Mouse (Mus musculus): ENCODE data around the gene Klrb1b. TPM values are rescaled to one million over a fixed set of nuclear protein-coding genes. Genes with fewer than 3 reads are reported as not detected.
A peak's percentile ranks its signal among the peaks of the same experiment; 100 is the strongest.

Klrb1b gene
- polyA plus RNA-seq, 1 experiment from 2014 or later, result not detected

DNA sequence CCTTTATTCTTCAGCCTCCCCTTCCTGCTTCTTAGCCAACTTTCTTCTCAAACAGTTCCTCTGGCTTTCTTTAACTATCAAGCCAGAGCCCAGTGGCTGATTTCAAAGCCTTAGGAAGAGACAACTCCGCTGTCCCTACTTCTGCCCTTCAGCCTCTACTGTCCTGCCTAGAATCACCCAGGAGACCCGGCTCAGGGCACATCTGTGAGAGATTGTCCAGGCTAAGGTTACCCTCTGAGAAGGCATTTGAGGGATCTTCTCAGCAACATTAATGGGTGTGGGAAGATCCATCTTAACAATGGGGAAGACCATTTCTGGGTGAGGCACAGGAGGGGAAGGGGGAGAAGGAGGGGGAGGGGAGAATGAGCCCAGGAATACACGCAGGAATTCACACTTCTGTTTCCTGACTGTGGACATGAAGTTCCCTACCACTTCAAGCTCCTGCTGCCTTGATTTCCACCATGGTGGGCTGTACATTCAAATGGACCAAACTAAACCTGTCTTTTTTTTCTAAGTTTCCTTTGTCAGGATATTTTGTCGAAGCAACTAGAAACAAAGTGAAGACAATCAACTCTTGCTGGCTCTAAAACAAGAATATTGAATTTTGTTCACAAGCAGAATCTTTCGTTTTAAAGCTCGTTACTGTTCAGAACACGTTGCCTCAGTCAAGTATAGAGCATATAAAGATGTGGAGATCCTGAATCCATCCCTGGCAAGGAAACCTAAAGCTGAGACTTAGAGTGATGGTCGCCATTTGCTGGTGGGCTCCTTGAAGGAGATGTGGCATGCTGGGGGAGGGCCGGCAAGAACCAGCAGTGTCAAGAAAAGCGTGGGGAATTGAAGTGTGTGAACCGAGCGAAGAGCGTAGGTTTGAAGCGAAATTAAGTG, 11.6 kb upstream of the Klrb1b start:
- no peaks in the 10 kb centered on the region for H3K9me3 ChIP-seq (ENCODE audit: control insufficient read depth, low read length)
- peaks cover 14% of the 10 kb centered on the region for H3K4me1 ChIP-seq (replicated peaks; ENCODE audit: control insufficient read depth, insufficient read depth, low read length)
- ATAC-seq (replicated peaks; ENCODE audit: low FRiP score) (peak; percentile 2; the same call in 1 of the 2 replicates), DNase-seq (ENCODE audit: low spot score) (peak; percentile 47)
- H3K9ac ChIP-seq (ENCODE audit: low read depth, low read length), result peak overlapping the region; percentile 59
- H3K36me3 ChIP-seq (ENCODE audit: control insufficient read depth, insufficient read depth, low read length), result no peaks in the 10 kb centered on the region
- no peak overlapping the region for H3K27ac ChIP-seq (ENCODE audit: low read depth, low read length)
- 3% methylated on average over 14 of the region's 14 CpGs for WGBS
- no peaks in the 10 kb centered on the region for H3K27me3 ChIP-seq (replicated peaks; ENCODE audit: control insufficient read depth, insufficient read depth, low read length)
- peak overlapping the region; percentile 64 for H3K4me2 ChIP-seq
- H3K4me3 ChIP-seq (ENCODE audit: low read depth, low read length), result peak overlapping the region; percentile 81

- ATAC-seq (replicated peaks; ENCODE audit: low FRiP score) (no peak), DNase-seq (ENCODE audit: low spot score) (no peak)
- Histone ChIP-seq H3K27me3 (replicated peaks; ENCODE audit: control insufficient read depth, insufficient read depth, low read length) (no peaks in the 10 kb centered on the region), H3K9me3 (ENCODE audit: control insufficient read depth, low read length) (no peaks in the 10 kb centered on the region), H3K36me3 (ENCODE audit: control insufficient read depth, insufficient read depth, low read length) (no peaks in the 10 kb centered on the region), H3K27ac (ENCODE audit: low read depth, low read length) (no peak overlapping the region), H3K9ac (ENCODE audit: low read depth, low read length) (0 out of 2 replicates have a peak overlapping the region, but pooled peaks have one; percentile 59), H3K4me1 (replicated peaks; ENCODE audit: control insufficient read depth, insufficient read depth, low read length) (peaks cover 10% of the 10 kb centered on the region), H3K4me3 (ENCODE audit: low read depth, low read length) (peak overlapping the region; percentile 81), H3K4me2 (peak overlapping the region; percentile 64)
- whole genome bisulfite sequencing, result 80% methylated on average over 6 of the region's 6 CpGs
Observed at GRCm38 (mm10) chr6:128836955-128837334, 10.8 kb upstream of the Klrb1b start.

- no peak overlapping the region for H3K27ac ChIP-seq (ENCODE audit: low read depth, low read length)
- no peaks in the 10 kb centered on the region for H3K27me3 ChIP-seq (replicated peaks; ENCODE audit: control insufficient read depth, insufficient read depth, low read length)
- no peak overlapping the region for H3K9ac ChIP-seq (ENCODE audit: low read depth, low read length)
- peak overlapping the region; percentile 64 for H3K4me2 ChIP-seq
- H3K4me1 ChIP-seq (replicated peaks; ENCODE audit: control insufficient read depth, insufficient read depth, low read length), result peaks cover 5% of the 10 kb centered on the region; the same call in 1 of the 2 replicates
- ATAC-seq (replicated peaks; ENCODE audit: low FRiP score) (no peak), DNase-seq (ENCODE audit: low spot score) (no peak)
- no peaks in the 10 kb centered on the region for H3K36me3 ChIP-seq (ENCODE audit: control insufficient read depth, insufficient read depth, low read length)
- 60% methylated on average over 8 of the region's 8 CpGs for WGBS
- no peak overlapping the region for H3K4me3 ChIP-seq (ENCODE audit: low read depth, low read length)
- H3K9me3 ChIP-seq (ENCODE audit: control insufficient read depth, low read length), result no peaks in the 10 kb centered on the region
Observed at GRCm38 (mm10) chr6:128836191-128836954, 10.2 kb upstream of the Klrb1b start.

DNA sequence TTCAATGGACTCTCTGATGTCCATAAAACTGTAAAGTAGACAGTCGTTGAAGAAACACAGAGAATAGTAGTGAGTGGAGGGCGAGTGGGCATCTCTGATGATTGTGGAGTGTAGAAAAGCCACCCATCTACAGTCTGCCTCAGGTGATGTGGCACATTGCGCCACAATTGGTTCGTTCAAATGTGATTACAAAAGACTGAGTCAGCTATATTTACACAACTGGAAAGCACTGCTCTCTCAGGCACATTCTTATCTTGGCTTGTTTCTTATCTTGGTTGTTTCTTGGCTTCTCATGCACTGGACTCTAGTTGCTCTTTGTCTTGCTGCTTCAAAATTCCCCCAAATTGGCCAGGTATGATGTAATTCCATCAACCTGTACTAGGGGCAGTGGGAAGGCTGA, 9.4 kb upstream of the Klrb1b start:
- no peaks in the 10 kb centered on the region for H3K27me3 ChIP-seq (replicated peaks; ENCODE audit: control insufficient read depth, insufficient read depth, low read length)
- no peak overlapping the region for H3K27ac ChIP-seq (ENCODE audit: low read depth, low read length)
- peaks cover 5% of the 10 kb centered on the region; the same call in 1 of the 2 replicates for H3K4me1 ChIP-seq (replicated peaks; ENCODE audit: control insufficient read depth, insufficient read depth, low read length)
- H3K9ac ChIP-seq (ENCODE audit: low read depth, low read length), result no peak overlapping the region
- H3K4me2 ChIP-seq, result no peak overlapping the region
- no peaks in the 10 kb centered on the region for H3K36me3 ChIP-seq (ENCODE audit: control insufficient read depth, insufficient read depth, low read length)
- no peak for DNase-seq (ENCODE audit: low spot score)
- ATAC-seq (replicated peaks; ENCODE audit: low FRiP score), result no peak
- 58% methylated on average over 4 of the region's 4 CpGs for WGBS
- no peaks in the 10 kb centered on the region for H3K9me3 ChIP-seq (ENCODE audit: control insufficient read depth, low read length)
- no peak overlapping the region for H3K4me3 ChIP-seq (ENCODE audit: low read depth, low read length)

DNA sequence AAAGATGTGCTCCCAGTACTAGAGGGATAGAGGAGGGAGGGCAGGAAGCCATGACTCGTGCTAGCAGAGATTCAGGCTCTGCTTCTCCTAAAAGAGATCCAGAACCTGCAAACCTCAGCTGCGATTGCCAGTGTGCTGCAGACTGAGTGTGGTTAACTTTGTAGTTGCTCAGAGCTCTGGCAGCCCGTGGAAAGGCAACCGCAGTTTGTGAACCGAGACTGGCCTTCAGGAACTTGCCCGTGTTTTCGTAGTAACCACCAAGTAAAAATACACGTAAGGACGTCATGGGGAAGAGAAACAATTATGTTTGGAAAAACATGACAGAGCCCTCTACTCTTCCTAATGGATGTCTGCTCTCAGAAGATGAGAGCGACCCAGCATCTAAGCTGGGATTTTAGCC, 6.9 kb upstream of the Klrb1b start:
- H3K4me3 ChIP-seq (ENCODE audit: low read depth, low read length), result no peak overlapping the region
- no peaks in the 10 kb centered on the region for H3K27me3 ChIP-seq (replicated peaks; ENCODE audit: control insufficient read depth, insufficient read depth, low read length)
- 80% methylated on average over 10 of the region's 10 CpGs for WGBS
- no peak overlapping the region for H3K9ac ChIP-seq (ENCODE audit: low read depth, low read length)
- no peak for DNase-seq (ENCODE audit: low spot score)
- H3K9me3 ChIP-seq (ENCODE audit: control insufficient read depth, low read length), result no peaks in the 10 kb centered on the region
- no peak for ATAC-seq (replicated peaks; ENCODE audit: low FRiP score)
- H3K4me1 ChIP-seq (replicated peaks; ENCODE audit: control insufficient read depth, insufficient read depth, low read length), result peaks cover 5% of the 10 kb centered on the region; the same call in 1 of the 2 replicates
- no peak overlapping the region for H3K4me2 ChIP-seq
- H3K36me3 ChIP-seq (ENCODE audit: control insufficient read depth, insufficient read depth, low read length), result no peaks in the 10 kb centered on the region
- no peak overlapping the region for H3K27ac ChIP-seq (ENCODE audit: low read depth, low read length)

DNA sequence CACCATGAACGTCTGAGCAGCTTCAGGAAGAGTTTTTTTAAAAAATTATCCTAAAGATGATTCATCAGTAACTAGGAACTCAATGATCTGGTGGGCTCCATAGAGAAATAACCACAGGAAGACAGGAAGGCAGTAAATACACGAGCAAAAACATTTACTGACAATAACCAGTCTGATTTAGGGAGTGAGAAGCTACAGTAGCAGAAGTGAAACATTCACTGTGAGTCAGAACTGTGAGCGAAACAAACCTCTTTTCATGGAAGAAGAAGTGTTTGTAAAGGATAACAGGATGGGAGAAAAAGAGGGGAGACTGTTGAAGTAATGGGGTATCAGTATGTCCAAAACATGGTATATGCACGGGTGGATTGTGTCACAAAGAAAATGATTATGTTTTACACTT, 3.7 kb upstream of the Klrb1b start:
- Histone ChIP-seq H3K9ac (ENCODE audit: low read depth, low read length) (no peak overlapping the region), H3K4me1 (replicated peaks; ENCODE audit: control insufficient read depth, insufficient read depth, low read length) (no peaks in the 10 kb centered on the region), H3K9me3 (ENCODE audit: control insufficient read depth, low read length) (no peaks in the 10 kb centered on the region), H3K27me3 (replicated peaks; ENCODE audit: control insufficient read depth, insufficient read depth, low read length) (no peaks in the 10 kb centered on the region), H3K27ac (ENCODE audit: low read depth, low read length) (no peak overlapping the region), H3K36me3 (ENCODE audit: control insufficient read depth, insufficient read depth, low read length) (no peaks in the 10 kb centered on the region), H3K4me2 (no peak overlapping the region), H3K4me3 (ENCODE audit: low read depth, low read length) (no peak overlapping the region)
- whole genome bisulfite sequencing, result 55% methylated on average over 4 of the region's 4 CpGs
- no peak for DNase-seq (ENCODE audit: low spot score)
- ATAC-seq (replicated peaks; ENCODE audit: low FRiP score), result no peak

- WGBS, result 79% methylated on average over 3 of the region's 3 CpGs
- Histone ChIP-seq H3K4me3 (ENCODE audit: low read depth, low read length) (no peak overlapping the region), H3K9me3 (ENCODE audit: control insufficient read depth, low read length) (no peaks in the 10 kb centered on the region), H3K27ac (ENCODE audit: low read depth, low read length) (no peak overlapping the region), H3K9ac (ENCODE audit: low read depth, low read length) (no peak overlapping the region), H3K4me2 (no peak overlapping the region), H3K36me3 (ENCODE audit: control insufficient read depth, insufficient read depth, low read length) (no peaks in the 10 kb centered on the region), H3K27me3 (replicated peaks; ENCODE audit: control insufficient read depth, insufficient read depth, low read length) (no peaks in the 10 kb centered on the region), H3K4me1 (replicated peaks; ENCODE audit: control insufficient read depth, insufficient read depth, low read length) (no peaks in the 10 kb centered on the region)
- DNase-seq (ENCODE audit: low spot score) (no peak), ATAC-seq (replicated peaks; ENCODE audit: low FRiP score) (no peak)
Observed at GRCm38 (mm10) chr6:128826781-128827180, 650 bp upstream of the Klrb1b start.

DNA sequence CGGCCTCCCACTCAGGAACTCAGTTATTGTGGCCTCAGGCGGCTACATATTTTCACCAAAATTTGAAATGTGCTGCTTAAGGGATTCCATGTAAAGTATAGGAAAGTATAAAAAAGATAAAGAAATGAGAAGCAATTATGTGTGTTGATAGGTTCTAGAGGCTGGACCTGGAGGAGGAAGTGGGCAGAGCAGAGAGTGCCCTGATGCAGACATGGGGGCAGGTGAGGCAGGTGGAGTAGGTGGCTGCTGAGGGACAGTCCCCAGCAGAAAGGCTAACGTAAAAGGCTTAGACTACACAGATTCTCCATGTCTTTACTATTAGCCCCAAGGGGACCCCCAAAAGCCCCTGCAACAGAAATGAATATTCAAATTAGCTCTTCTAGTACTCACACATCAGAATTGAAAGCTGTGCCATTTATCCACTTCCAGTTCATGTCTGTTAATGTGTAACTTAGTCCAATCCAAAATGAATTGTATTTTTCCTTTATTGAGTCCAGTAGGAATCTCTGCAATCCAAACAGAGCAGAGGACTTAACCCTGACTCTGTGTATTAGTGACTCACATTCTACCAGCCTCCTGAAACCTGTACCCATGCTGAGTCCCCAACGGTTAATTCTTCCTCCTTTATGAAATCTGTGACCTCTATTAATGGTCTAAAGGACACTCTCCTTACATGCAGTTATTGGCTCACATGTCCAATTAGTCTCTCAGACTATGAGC, 7.9 kb downstream of the Klrb1b start:
- no peak for ATAC-seq (replicated peaks; ENCODE audit: low FRiP score)
- H3K9ac ChIP-seq (ENCODE audit: low read depth, low read length), result no peak overlapping the region
- no peaks in the 10 kb centered on the region for H3K9me3 ChIP-seq (ENCODE audit: control insufficient read depth, low read length)

More for the DNA sequence above, 7.9 kb downstream of the Klrb1b start:
- no peaks in the 10 kb centered on the region for H3K27me3 ChIP-seq (replicated peaks; ENCODE audit: control insufficient read depth, insufficient read depth, low read length)
- H3K4me1 ChIP-seq (replicated peaks; ENCODE audit: control insufficient read depth, insufficient read depth, low read length), result no peaks in the 10 kb centered on the region
- no peak for DNase-seq (ENCODE audit: low spot score)
- no peak overlapping the region for H3K4me3 ChIP-seq (ENCODE audit: low read depth, low read length)
- H3K36me3 ChIP-seq (ENCODE audit: control insufficient read depth, insufficient read depth, low read length), result no peaks in the 10 kb centered on the region
- no peak overlapping the region for H3K27ac ChIP-seq (ENCODE audit: low read depth, low read length)
- H3K4me2 ChIP-seq, result no peak overlapping the region
- 77% methylated on average over 4 of the region's 4 CpGs for whole genome bisulfite sequencing

Data from liver, embryonic 11.5 days (tissue).